Comparison of ENCODE assay signal across 8 mouse cellular contexts in genomic region chr10:121297054-121297701, GRCm38 (mm10). TPM values are rescaled to one million over a fixed set of nuclear protein-coding genes. Genes with fewer than 3 reads are reported as not detected.
DNase-seq lines count a peak whose midpoint lies in the region; ATAC-seq and TF ChIP-seq lines count a peak whose summit lies in the region.

No protein-coding gene starts in this region.

- H3K27ac ChIP-seq in forebrain, postnatal 0 days (ENCODE audit: low read depth, low read length), result no peak overlapping the region
- H3K27ac ChIP-seq in liver, embryonic 11.5 days (ENCODE audit: low read depth, low read length), result no peak overlapping the region
- H3K27ac ChIP-seq in midbrain, embryonic 16.5 days (ENCODE audit: low read length), result no peak overlapping the region

- H3K4me1 ChIP-seq in forebrain, postnatal 0 days (ENCODE audit: insufficient read depth), result no peaks in the 10 kb centered on the region
- H3K4me1 ChIP-seq in liver, embryonic 11.5 days (replicated peaks; ENCODE audit: control insufficient read depth, insufficient read depth, low read length), result peaks cover 2% of the 10 kb centered on the region; the same call in 1 of the 2 replicates
- H3K4me1 ChIP-seq in midbrain, embryonic 16.5 days (ENCODE audit: control insufficient read depth, insufficient read depth, low read length), result peaks cover 2% of the 10 kb centered on the region; the same call in 1 of the 2 replicates

- peak; percentile 45; the same call in 1 of the 2 replicates for ATAC-seq in forebrain, postnatal 0 days
- no peak for ATAC-seq in liver, embryonic 11.5 days (replicated peaks; ENCODE audit: low FRiP score)
- peak; percentile 69; the same call in 1 of the 2 replicates for ATAC-seq in midbrain, embryonic 16.5 days

- no peaks in the 10 kb centered on the region for H3K9me3 ChIP-seq in forebrain, postnatal 0 days (ENCODE audit: low read length)
- H3K9me3 ChIP-seq in liver, embryonic 11.5 days (ENCODE audit: control insufficient read depth, low read length), result no peaks in the 10 kb centered on the region
- H3K9me3 ChIP-seq in midbrain, embryonic 16.5 days (replicated peaks; ENCODE audit: control insufficient read depth, low read length, poor library complexity, severe bottlenecking), result no peaks in the 10 kb centered on the region

- no peak overlapping the region; the same call in 1 of the 2 replicates for H3K9ac ChIP-seq in forebrain, postnatal 0 days
- no peak overlapping the region for H3K9ac ChIP-seq in liver, embryonic 11.5 days (ENCODE audit: low read depth, low read length)
- H3K9ac ChIP-seq in midbrain, embryonic 16.5 days (ENCODE audit: low read depth, low read length), result peak overlapping the region; percentile 28; the same call in 1 of the 2 replicates

- peak overlapping the region; percentile 35 for H3K4me2 ChIP-seq in forebrain, postnatal 0 days (ENCODE audit: low read depth)
- H3K4me2 ChIP-seq in liver, embryonic 11.5 days, result peak overlapping the region; percentile 51
- peak overlapping the region; percentile 27 for H3K4me2 ChIP-seq in midbrain, embryonic 16.5 days (ENCODE audit: low read length)

- peak; percentile 47 to 50 for DNase-seq in cerebellum, postnatal 10 days
- no peak for DNase-seq in cerebellum, adult 8-10 months
- peak; percentile 53 for DNase-seq in T-cell, adult 2 months (ENCODE audit: low spot score)
- DNase-seq in forebrain, postnatal 0 days, result no peak
- peak; percentile 80 for DNase-seq in induced T-regulatory cell, adult 2 months (ENCODE audit: low read depth)
- DNase-seq in liver, embryonic 11.5 days (ENCODE audit: low spot score), result no peak
- DNase-seq in ovary, postnatal 10 days (ENCODE audit: low spot score), result no peak

- no peak for TF ChIP-seq CTCF in forebrain, postnatal 0 days (IDR thresholded peaks at IDR 0.05; ENCODE audit: low read depth)

- peaks cover 49% of the 10 kb centered on the region for H3K36me3 ChIP-seq in forebrain, postnatal 0 days (ENCODE audit: insufficient read depth)
- no peaks in the 10 kb centered on the region for H3K36me3 ChIP-seq in liver, embryonic 11.5 days (ENCODE audit: control insufficient read depth, insufficient read depth, low read length)
- H3K36me3 ChIP-seq in midbrain, embryonic 16.5 days (ENCODE audit: control insufficient read depth, insufficient read depth, low read length), result peaks cover 25% of the 10 kb centered on the region

- H3K27me3 ChIP-seq in forebrain, postnatal 0 days (ENCODE audit: insufficient read depth, low read length), result no peaks in the 10 kb centered on the region
- H3K27me3 ChIP-seq in liver, embryonic 11.5 days (replicated peaks; ENCODE audit: control insufficient read depth, insufficient read depth, low read length), result no peaks in the 10 kb centered on the region
- 0 out of 2 replicates have a peak, but pooled peaks cover 3% of the 10 kb centered on the region for H3K27me3 ChIP-seq in midbrain, embryonic 16.5 days (ENCODE audit: control insufficient read depth, insufficient read depth, low read depth, low read length)

- WGBS in forebrain, postnatal 0 days, result 34% methylated on average over 25 of the region's 25 CpGs
- WGBS in liver, embryonic 11.5 days, result 30% methylated on average over 25 of the region's 25 CpGs
- WGBS in midbrain, embryonic 16.5 days, result 36% methylated on average over 25 of the region's 25 CpGs

- no peak overlapping the region for H3K4me3 ChIP-seq in forebrain, postnatal 0 days (ENCODE audit: low read depth, low read length)
- no peak overlapping the region; the same call in 1 of the 2 replicates for H3K4me3 ChIP-seq in liver, embryonic 11.5 days (ENCODE audit: low read depth, low read length)
- no peak overlapping the region for H3K4me3 ChIP-seq in midbrain, embryonic 16.5 days (ENCODE audit: low read depth, low read length)

RNA-seq across cellular contexts. Expression of gene Tbc1d30, which starts 53.9 kb away (rescaled TPM):
- 34.7 and 36.0 TPM in 2 replicates for total RNA-seq in forebrain, postnatal 0 days (2014; rRNA removed)
- polyA plus RNA-seq in forebrain, postnatal 0 days (2015; fragmentation: Nextera tagmentation; extraction: Ambion mirVana), result 5.6 and 7.5 TPM in 2 replicates
- 0.27 and 0.78 TPM in 2 replicates for polyA plus RNA-seq in liver, embryonic 11.5 days (2014; fragmentation: Nextera tagmentation; extraction: Ambion mirVana)
- polyA plus RNA-seq in midbrain, embryonic 16.5 days (2015; fragmentation: Nextera tagmentation; extraction: Ambion mirVana), result 14.7 and 15.1 TPM in 2 replicates

Comparison
In these comparisons a context has a peak if more than half of its experiments do, and no peak if none do; other contexts are left out.
1. DNase-seq: peak in cerebellum, postnatal 10 days (2 of 2), T-cell, adult 2 months (single experiment) and induced T-regulatory cell, adult 2 months (single experiment); none in cerebellum, adult 8-10 months (single experiment), forebrain, postnatal 0 days (single experiment), liver, embryonic 11.5 days (single experiment) and ovary, postnatal 10 days (single experiment).
2. Peak in every context shown above with its lines, with median percentiles within 50 percentile points of each other: H3K4me2 ChIP-seq.